Mouse (Mus musculus): ENCODE measurements around the gene Prkar1a. TPM values are rescaled to one million over a fixed set of nuclear protein-coding genes. Genes with fewer than 3 reads are reported as not detected.

The Prkar1a gene
- 608 TPM for polyA plus RNA-seq (2017; shearing (Covaris generic))

GRCm38 (mm10) chr11:109649206-109649605 is at the start of gene Prkar1a:
TSS of gene Prkar1a (plus strand) at chr11:109649405.

GRCm38 (mm10) chr11:109611303-109612149 is 37.7 kb upstream of the Prkar1a start, which contains the start of gene Wipi1:
TSS of gene Wipi1 (minus strand) at chr11:109611967.

Other genes with a start within 250 kb of the Prkar1a start
- 0.41 TPM for gene 9930022D16Rik, start 235.5 kb upstream of the Prkar1a start, polyA plus RNA-seq (2017; shearing (Covaris generic))
- gene Amz2, start 223.5 kb upstream of the Prkar1a start, polyA plus RNA-seq (2017; shearing (Covaris generic)) = 91.5 TPM
- 1.9 TPM for gene Arsg, start 176.0 kb upstream of the Prkar1a start, polyA plus RNA-seq (2017; shearing (Covaris generic))
- 24.8 TPM for gene Slc16a6, start 175.8 kb upstream of the Prkar1a start, polyA plus RNA-seq (2017; shearing (Covaris generic))
- not detected for gene Wipi1, start 37.4 kb upstream of the Prkar1a start, polyA plus RNA-seq (2017; shearing (Covaris generic))
- 0.73 TPM for gene Fam20a, start 72.9 kb downstream of the Prkar1a start, polyA plus RNA-seq (2017; shearing (Covaris generic))
- not detected for gene 1700012B07Rik, start 178.6 kb downstream of the Prkar1a start, polyA plus RNA-seq (2017; shearing (Covaris generic))

All from effector memory CD4-positive, alpha-beta T cell, adult 7 months (primary cell).